Mouse (Mus musculus) kidney, embryonic 14.5 days (tissue): ENCODE measurements around the gene Nol10. TPM values are rescaled to one million over a fixed set of nuclear protein-coding genes. Genes with fewer than 3 reads are reported as not detected.

Experiments used
- ATAC-seq: fragments of 200-750 bp; cut with Nextera tagmentation; 2 replicates; pipeline ENCODE4 v1.8.0; 2017; ENCODE audit warnings: moderate number of reproducible peaks, mild to moderate bottlenecking, moderate TSS enrichment, moderate library complexity; ENCODE audit not compliant: low FRiP score, low TSS enrichment
- H3K27ac ChIP-seq: fragments of 300-500 bp; sonication (generic); 2 replicates; pipeline ENCODE4 v1.5.1; 2014; ENCODE audit warnings: low read depth, mild to moderate bottlenecking, low read length, moderate library complexity, mixed read lengths
- H3K27me3 ChIP-seq: fragments of 300-500 bp; sonication (generic); 2 replicates; pipeline ENCODE4 v1.6.1; 2014; ENCODE audit warnings: mild to moderate bottlenecking, low read length; ENCODE audit not compliant: control insufficient read depth, insufficient read depth
- H3K36me3 ChIP-seq: fragments of 300-500 bp; sonication (generic); 2 replicates; pipeline ENCODE4 v1.6.1; 2014; ENCODE audit warnings: low read length, mixed read lengths; ENCODE audit not compliant: control insufficient read depth, insufficient read depth
- H3K4me1 ChIP-seq: fragments of 300-500 bp; sonication (generic); 2 replicates; pipeline ENCODE4 v1.6.1; 2014; ENCODE audit warnings: low read length, mixed read lengths; ENCODE audit not compliant: control insufficient read depth, insufficient read depth
- H3K4me2 ChIP-seq: fragments of 300-500 bp; sonication (generic); replicated peaks from 2 replicates; pipeline ENCODE4 v1.6.1; 2014; ENCODE audit warnings: low read depth, mild to moderate bottlenecking, low read length
- H3K4me3 ChIP-seq: fragments of 300-500 bp; sonication (generic); 2 replicates; pipeline ENCODE4 v1.5.1; 2014; ENCODE audit warnings: mild to moderate bottlenecking, low read length
- H3K9ac ChIP-seq: fragments of 300-500 bp; sonication (generic); 2 replicates; pipeline ENCODE4 v1.6.1; 2014; ENCODE audit warnings: low read depth, mild to moderate bottlenecking, low read length, moderate library complexity
- H3K9me3 ChIP-seq: fragments of 300-500 bp; sonication (generic); 2 replicates; pipeline ENCODE4 v1.6.1; 2016; ENCODE audit warnings: low read length; ENCODE audit not compliant: control insufficient read depth
- WGBS: fragments of 180-500 bp; shearing (Covaris S2); extraction: QIAGEN DNeasy Blood & Tissue Kit; methylation state at CpG from one replicate; pipeline ENCODE4 v1.1.7; 2014; 5-methylcytosine and 5-hydroxymethylcytosine counted together
- polyA plus RNA-seq: library from polyadenylated mRNA; unstranded; fragments of >200 nt; fragmentation: Nextera tagmentation; extraction: Ambion mirVana; gene quantifications from 2 replicates; pipeline ENCODE4 v1.2.1, GENCODE M21; 2014

Gene Nol10
- polyA plus RNA-seq, 1 experiment from 2014 or later, result 31.0 TPM

DNA sequence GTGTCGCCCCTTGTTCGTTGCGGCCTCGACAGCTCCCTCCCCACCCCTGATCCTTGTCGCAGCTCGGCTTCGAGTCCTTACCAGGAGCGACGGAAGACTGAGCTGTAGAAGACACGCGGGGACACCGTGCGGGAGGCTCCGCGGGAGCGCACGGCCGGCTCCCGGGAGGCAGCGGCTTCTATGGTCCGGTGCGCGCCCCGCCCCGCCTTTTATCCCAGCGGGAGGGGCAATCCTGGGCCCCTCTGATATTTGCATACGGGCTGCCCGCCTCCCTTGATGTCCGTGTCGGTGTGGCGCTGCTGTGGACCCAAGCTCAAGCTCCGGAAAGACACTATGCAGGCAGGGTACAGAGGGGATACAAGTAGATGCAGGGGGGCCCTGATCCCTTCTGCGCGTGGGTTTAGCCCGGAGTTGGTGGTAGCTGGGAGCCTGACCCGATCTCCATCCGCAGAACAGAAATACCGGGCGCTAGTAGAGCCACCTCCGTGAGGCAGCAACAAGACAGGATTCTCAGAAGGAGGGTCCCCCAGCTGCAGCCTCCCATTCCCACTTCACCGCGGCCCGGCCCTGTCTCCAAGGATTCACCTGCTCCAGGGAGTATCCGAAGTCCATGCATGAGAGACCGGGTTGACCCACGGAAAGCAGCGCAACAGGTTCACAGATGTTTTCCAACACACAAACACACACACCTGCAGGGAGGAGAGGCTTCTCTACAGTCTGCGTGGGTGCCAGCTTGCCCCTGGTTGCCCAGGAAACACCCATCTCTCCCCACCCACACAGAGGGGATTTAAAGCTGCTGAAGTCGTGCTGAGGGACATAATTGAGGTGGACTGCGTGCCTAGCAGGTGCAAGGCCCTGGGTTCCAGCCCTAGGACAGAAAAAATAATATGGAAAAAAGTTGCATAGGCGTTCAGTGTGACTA lies 23.4 kb upstream of the Nol10 start:
- Histone ChIP-seq H3K4me1 (no peaks in the 10 kb centered on the region), H3K4me2 (peak overlapping the region; percentile 84), H3K27ac (no peak overlapping the region), H3K36me3 (no peaks in the 10 kb centered on the region), H3K9me3 (no peaks in the 10 kb centered on the region), H3K4me3 (peak overlapping the region; percentile 50), H3K27me3 (peaks cover 31% of the 10 kb centered on the region), H3K9ac (peak overlapping the region; percentile 28; the same call in 1 of the 2 replicates)
- 3% methylated on average over 51 of the region's 51 CpGs for WGBS
- peak; percentile 62 for ATAC-seq

DNA sequence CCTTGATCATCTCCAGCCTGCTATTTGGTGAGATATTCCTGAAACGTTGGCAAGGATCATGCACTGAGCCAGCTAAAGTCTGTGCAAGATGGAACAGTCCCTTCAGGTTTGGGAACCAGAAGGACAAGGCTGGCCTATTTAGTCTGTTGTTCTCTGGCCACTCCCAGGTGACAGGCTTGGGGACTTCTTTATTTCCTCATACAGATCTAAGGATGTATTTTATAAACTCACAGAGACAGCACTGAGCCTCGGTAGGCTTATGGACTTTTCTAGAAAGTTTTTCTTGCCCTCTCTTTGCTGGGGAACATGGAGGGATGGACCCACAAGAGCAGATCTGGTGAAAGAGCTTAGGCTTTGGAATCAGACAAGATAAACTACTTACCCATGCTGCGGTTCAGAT lies 19.0 kb upstream of the Nol10 start, which contains the start of gene Atp6v1c2:
Gene Atp6v1c2, minus strand, starts transcription at position 101 of the 400 bp plus-strand sequence.
- H3K9me3 ChIP-seq, result no peaks in the 10 kb centered on the region
- no peak within 1 kb of the TSS for H3K9ac ChIP-seq
- no peak within 1 kb of the TSS for H3K4me3 ChIP-seq
- H3K4me2 ChIP-seq, result no peak within 1 kb of the TSS
- peaks cover 16% of the 10 kb centered on the region for H3K27me3 ChIP-seq
- ATAC-seq, result no peak
- WGBS, result 71% methylated on average over 3 of the region's 3 CpGs
- no peaks in the 10 kb centered on the region for H3K36me3 ChIP-seq
- no peaks in the 10 kb centered on the region for H3K4me1 ChIP-seq
- H3K27ac ChIP-seq, result no peak within 1 kb of the TSS

DNA sequence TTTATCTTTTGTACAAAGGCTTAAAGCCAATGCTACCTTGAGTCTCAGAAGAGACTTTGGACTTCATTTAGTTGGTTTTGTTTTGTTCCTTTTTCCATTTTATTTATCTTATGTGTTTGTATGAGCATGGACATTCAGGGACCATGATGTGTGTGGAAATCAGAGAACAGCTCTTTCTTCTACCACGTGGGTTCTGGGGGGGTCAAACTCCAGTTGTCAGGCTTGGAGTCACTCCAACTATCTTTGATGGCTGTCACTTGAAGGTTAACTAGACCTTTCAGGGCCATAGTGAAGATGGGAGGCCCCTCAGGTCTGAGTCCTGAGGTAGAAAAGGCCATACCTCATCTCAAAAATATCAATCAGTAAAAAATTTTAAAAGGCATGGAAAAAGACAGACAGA lies 14.8 kb upstream of the Nol10 start:
- no peak overlapping the region for H3K9ac ChIP-seq
- no peak overlapping the region for H3K27ac ChIP-seq
- ATAC-seq, result no peak
- H3K27me3 ChIP-seq, result no peaks in the 10 kb centered on the region
- no peaks in the 10 kb centered on the region for H3K9me3 ChIP-seq
- H3K4me3 ChIP-seq, result no peak overlapping the region
- H3K4me1 ChIP-seq, result no peaks in the 10 kb centered on the region
- 21% methylated on average over 1 of the region's 1 CpGs for WGBS
- H3K4me2 ChIP-seq, result no peak overlapping the region
- H3K36me3 ChIP-seq, result no peaks in the 10 kb centered on the region

DNA sequence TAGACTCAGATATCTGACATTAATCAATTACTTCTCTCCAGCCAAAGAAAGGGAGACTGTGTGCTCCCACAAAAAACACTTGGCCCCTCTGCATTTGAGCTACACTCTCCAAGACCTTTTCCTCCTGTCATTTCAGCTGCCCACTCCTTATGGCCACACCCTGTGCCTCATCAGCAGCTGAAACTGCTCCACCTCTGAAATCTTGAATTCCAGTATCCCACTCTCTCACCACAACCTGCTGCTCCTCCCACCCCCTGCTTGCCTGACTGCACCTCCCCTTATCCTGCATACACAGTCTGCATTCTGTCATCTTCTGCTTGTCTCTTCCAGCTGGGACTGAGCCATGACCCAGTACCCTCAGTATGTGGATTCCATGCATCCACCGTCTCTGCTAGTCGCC lies 9.9 kb upstream of the Nol10 start:
- no peak; the same call in 1 of the 2 replicates for ATAC-seq
- Histone ChIP-seq H3K4me2 (no peak overlapping the region), H3K27ac (no peak overlapping the region), H3K36me3 (no peaks in the 10 kb centered on the region), H3K4me3 (no peak overlapping the region), H3K9ac (no peak overlapping the region), H3K27me3 (no peaks in the 10 kb centered on the region), H3K9me3 (no peaks in the 10 kb centered on the region), H3K4me1 (no peaks in the 10 kb centered on the region)
- WGBS, result 66% methylated on average over 2 of the region's 2 CpGs

DNA sequence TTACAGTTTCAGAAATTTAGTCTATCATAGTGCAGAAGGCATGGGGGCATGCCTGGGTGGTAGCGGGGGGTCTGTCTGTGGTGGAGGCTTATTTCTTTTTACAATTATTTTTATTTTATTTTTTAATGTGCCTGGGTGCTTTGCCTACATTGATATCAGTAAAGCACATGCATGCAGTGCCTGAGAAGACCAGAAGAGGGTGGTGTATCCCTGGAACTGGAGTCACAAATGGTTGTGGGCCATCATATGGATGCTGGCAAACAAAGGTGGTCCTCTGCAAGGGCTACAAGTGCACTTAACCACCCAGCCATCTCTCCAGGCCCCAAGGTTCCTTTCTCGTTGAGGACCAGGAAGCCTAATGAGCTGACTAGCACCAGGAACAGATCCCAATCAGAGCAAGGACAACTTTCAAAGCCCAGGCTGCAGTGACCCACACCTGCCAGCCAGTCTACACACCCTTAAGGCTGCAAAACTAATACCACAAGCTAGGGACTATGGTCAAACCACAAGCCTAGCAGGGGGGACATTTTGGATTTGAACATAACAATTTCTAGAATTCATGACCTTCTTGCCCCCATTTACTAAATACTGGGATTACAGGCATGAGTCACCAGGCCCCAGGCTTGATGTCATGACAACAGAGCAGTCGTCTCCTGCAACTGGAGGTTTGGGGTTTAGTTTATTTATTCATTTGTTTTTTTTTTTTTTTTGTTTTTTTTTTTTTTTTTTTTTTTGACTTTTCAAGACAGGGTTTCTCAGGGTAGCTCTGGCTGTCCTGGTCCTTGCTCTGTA lies 8.9 kb upstream of the Nol10 start:
- no peak overlapping the region for H3K4me3 ChIP-seq
- H3K9me3 ChIP-seq, result no peaks in the 10 kb centered on the region
- no peaks in the 10 kb centered on the region for H3K4me1 ChIP-seq
- WGBS, result 75% methylated on average over 3 of the region's 3 CpGs
- no peak overlapping the region for H3K4me2 ChIP-seq
- ATAC-seq, result no peak
- no peaks in the 10 kb centered on the region for H3K27me3 ChIP-seq
- no peak overlapping the region for H3K9ac ChIP-seq
- H3K27ac ChIP-seq, result no peak overlapping the region
- H3K36me3 ChIP-seq, result no peaks in the 10 kb centered on the region

DNA sequence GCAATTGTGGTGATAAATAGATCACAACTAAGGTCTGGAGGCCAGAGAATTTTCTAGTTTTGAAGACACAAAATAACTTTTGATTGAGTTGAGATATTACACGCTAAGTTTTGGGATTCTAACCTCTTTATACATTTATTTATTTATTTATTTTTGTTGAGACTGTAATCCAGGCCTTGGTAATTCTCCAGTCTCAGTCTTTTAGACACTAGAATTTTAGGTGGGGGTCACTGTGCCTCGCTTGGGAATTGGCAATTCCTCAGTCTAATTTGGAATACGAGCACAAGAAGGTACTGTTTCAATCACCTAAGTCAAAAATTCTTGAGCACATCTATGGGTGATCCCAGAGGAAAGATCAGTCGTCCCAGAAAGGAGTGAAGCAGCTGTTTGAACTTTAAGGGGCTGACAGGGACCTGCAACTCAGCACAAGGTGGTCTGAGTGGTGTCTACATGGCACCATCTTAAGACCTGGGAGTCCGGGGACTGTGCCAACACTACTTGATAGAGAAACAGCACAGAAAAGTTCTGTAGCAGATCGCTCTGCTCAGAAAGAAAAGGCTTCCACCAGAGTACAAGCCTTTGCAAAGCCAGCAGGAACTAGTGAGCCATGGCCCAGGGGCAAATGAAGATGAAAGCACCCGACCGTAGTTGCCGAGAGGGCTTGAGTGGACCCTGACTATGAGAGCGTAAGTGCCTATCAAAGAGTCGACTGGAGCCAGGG lies 771 bp upstream of the Nol10 start:
- H3K27ac ChIP-seq, result no peak overlapping the region; the same call in 1 of the 2 replicates

DNA sequence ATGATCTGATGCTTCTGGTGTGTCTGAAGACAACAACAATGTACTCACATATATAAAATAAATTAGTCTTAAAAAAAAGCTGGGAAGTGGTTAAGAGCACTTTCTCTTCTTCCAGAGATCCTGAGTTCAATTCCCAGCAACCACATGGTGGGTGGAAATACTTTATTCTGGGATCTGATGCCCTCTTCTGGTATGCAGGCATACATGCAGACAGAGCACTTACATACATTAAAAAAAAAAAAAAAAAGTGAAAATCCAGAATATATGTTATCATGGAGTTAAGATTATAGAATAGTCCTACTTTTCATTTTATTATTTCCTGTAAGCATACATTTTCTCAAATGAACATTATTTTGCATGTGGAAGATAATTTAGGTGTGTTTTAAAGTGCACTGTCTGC lies 1.8 kb downstream of the Nol10 start:
- Histone ChIP-seq H3K9me3 (no peaks in the 10 kb centered on the region), H3K27me3 (no peaks in the 10 kb centered on the region), H3K36me3 (peaks cover 40% of the 10 kb centered on the region), H3K4me2 (no peak overlapping the region), H3K9ac (no peak overlapping the region), H3K4me3 (no peak overlapping the region), H3K27ac (no peak overlapping the region), H3K4me1 (peaks cover 8% of the 10 kb centered on the region)
- ATAC-seq, result no peak

More for the DNA sequence above, 771 bp upstream of the Nol10 start:
- Histone ChIP-seq H3K36me3 (peaks cover 15% of the 10 kb centered on the region), H3K4me2 (peak overlapping the region; percentile 80), H3K9me3 (no peaks in the 10 kb centered on the region), H3K27me3 (no peaks in the 10 kb centered on the region), H3K4me1 (peaks cover 8% of the 10 kb centered on the region), H3K4me3 (peak overlapping the region; percentile 94), H3K9ac (peak overlapping the region; percentile 80)
- WGBS, result 38% methylated on average over 11 of the region's 11 CpGs
- peak; percentile 33 for ATAC-seq

DNA sequence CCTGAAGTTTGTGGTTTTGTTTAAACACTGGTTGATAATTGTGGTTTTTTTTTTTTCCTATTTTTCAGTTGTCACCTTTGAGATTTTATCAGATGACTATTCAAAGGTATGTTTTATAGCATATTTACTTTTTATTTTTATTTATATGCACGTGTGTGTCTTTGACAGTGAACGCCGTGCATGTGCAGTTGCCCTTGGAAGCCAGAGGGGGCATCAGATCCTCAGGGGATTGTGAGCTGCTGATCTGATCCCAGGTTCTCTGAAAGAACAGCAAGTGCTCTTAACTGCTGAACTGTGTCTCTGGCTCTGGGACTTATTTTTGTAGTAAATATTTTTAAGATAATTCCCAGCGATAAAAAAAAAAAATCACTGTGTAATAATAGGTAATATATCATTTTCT lies 8.6 kb downstream of the Nol10 start:
- H3K27ac ChIP-seq, result no peak overlapping the region
- 93% methylated on average over 4 of the region's 4 CpGs for WGBS
- H3K9me3 ChIP-seq, result no peaks in the 10 kb centered on the region
- H3K4me2 ChIP-seq, result no peak overlapping the region
- no peaks in the 10 kb centered on the region for H3K4me1 ChIP-seq
- no peak overlapping the region for H3K9ac ChIP-seq
- peaks cover 86% of the 10 kb centered on the region for H3K36me3 ChIP-seq
- ATAC-seq, result no peak
- no peaks in the 10 kb centered on the region for H3K27me3 ChIP-seq
- no peak overlapping the region for H3K4me3 ChIP-seq
